Mouse (Mus musculus) MEL (cell line): Measurements from ENCODE around the gene Rbm33. TPM values are rescaled to one million over a fixed set of nuclear protein-coding genes. Genes with fewer than 3 reads are reported as not detected.

Experiments
- DNase-seq: peaks from one replicate; pipeline ENCODE4 v3.0.0; 2011; ENCODE audit warnings: low read depth, low spot score
- H3K27ac ChIP-seq: 2 replicates; pipeline ENCODE4 v1.5.1; 2012; ENCODE audit warnings: low read depth, mild to moderate bottlenecking, control low read depth, low read length, moderate library complexity; ENCODE audit not compliant: control insufficient read depth
- H3K27me3 ChIP-seq, 2 experiments: fragments of 150-350 bp in 1 of 2; sonication (generic) in 1 of 2; 2 replicates each; pipeline ENCODE4 v1.6.1; 2012; ENCODE audit warnings: low read length in 2 of 2, mild to moderate bottlenecking in 2 of 2, improper control_type of control experiment in 1 of 2, moderate library complexity in 1 of 2; ENCODE audit not compliant: insufficient read depth in 2 of 2, control insufficient read depth in 1 of 2
- H3K36me3 ChIP-seq, 2 experiments: 2 replicates each; pipeline ENCODE4 v1.6.1; 2012 to 2014; ENCODE audit warnings: low read length in 2 of 2, improper control_type of control experiment in 1 of 2, inconsistent platforms in 1 of 2, mild to moderate bottlenecking in 1 of 2; ENCODE audit not compliant: insufficient read depth in 2 of 2, control insufficient read depth in 1 of 2
- H3K4me1 ChIP-seq, 2 experiments: fragments of 150-350 bp in 1 of 2; sonication (generic) in 1 of 2; 2 replicates each; pipeline ENCODE4 v1.6.1; 2012; ENCODE audit warnings: low read length in 2 of 2, improper control_type of control experiment in 1 of 2, mild to moderate bottlenecking in 1 of 2; ENCODE audit not compliant: insufficient read depth in 2 of 2, control insufficient read depth in 1 of 2
- H3K4me3 ChIP-seq, 2 experiments: fragments of 150-350 bp in 1 of 2; sonication (generic) in 1 of 2; 2 replicates each; pipeline ENCODE4 v1.5.1; 2012; ENCODE audit warnings: low read depth in 2 of 2, low read length in 2 of 2, mild to moderate bottlenecking in 2 of 2, moderate library complexity in 2 of 2, control low read depth in 1 of 2, improper control_type of control experiment in 1 of 2; ENCODE audit not compliant: control insufficient read depth in 1 of 2, insufficient read depth in 1 of 2
- H3K79me2 ChIP-seq: 2 replicates; pipeline ENCODE4 v1.6.1; 2012; ENCODE audit warnings: mild to moderate bottlenecking, low read length, moderate library complexity; ENCODE audit not compliant: control insufficient read depth, poor library complexity, insufficient read depth
- H3K9ac ChIP-seq: 2 replicates; pipeline ENCODE4 v1.6.1; 2012; ENCODE audit warnings: low read depth, mild to moderate bottlenecking, control low read depth, low read length, moderate library complexity; ENCODE audit not compliant: control insufficient read depth, poor library complexity, severe bottlenecking
- H3K9me3 ChIP-seq: fragments of 150-350 bp; sonication (generic); replicated peaks from 2 replicates; pipeline ENCODE4 v1.6.1; 2012; ENCODE audit warnings: mild to moderate bottlenecking, low read length, improper control_type of control experiment, moderate library complexity; ENCODE audit not compliant: insufficient read depth
- BHLHE40 ChIP-seq: IDR thresholded peaks from 2 replicates; pipeline ENCODE4 v1.6.1; 2012; ENCODE audit warnings: low read depth, mild to moderate bottlenecking, inconsistent platforms, low read length, improper control_type of control experiment, borderline replicate concordance
- CHD2 ChIP-seq: IDR thresholded peaks from 2 replicates; pipeline ENCODE4 v1.6.1; 2011; ENCODE audit warnings: low read length, improper control_type of control experiment
- E2F4 ChIP-seq: IDR thresholded peaks from 2 replicates; pipeline ENCODE4 v1.6.1; 2011; ENCODE audit warnings: low read depth, low read length, improper control_type of control experiment, borderline replicate concordance
- MAX ChIP-seq: IDR thresholded peaks from 2 replicates; pipeline ENCODE4 v1.6.1; 2011; ENCODE audit warnings: low read length, improper control_type of control experiment
- MXI1 ChIP-seq: IDR thresholded peaks from 2 replicates; pipeline ENCODE4 v1.6.1; 2011; ENCODE audit warnings: mild to moderate bottlenecking, low read depth, low read length, improper control_type of control experiment
- NELFE ChIP-seq: IDR thresholded peaks from 2 replicates; pipeline ENCODE4 v1.6.1; 2011; ENCODE audit warnings: low read depth, low read length, improper control_type of control experiment
- POLR2A ChIP-seq, 2 experiments: IDR thresholded peaks; 2 replicates each; pipeline ENCODE4 v1.6.1; 2011 to 2012; ENCODE audit warnings: low read length in 2 of 2, mild to moderate bottlenecking in 2 of 2, control low read depth in 1 of 2, improper control_type of control experiment in 1 of 2, low read depth in 1 of 2, moderate library complexity in 1 of 2; ENCODE audit not compliant: control insufficient read depth in 1 of 2, insufficient read depth in 1 of 2, poor library complexity in 1 of 2
- TAL1 ChIP-seq: IDR thresholded peaks from 2 replicates; pipeline ENCODE4 v1.6.1; 2012; ENCODE audit warnings: mild to moderate bottlenecking, inconsistent platforms, low read length, moderate library complexity, mixed read lengths
- UBTF ChIP-seq: IDR thresholded peaks from 2 replicates; pipeline ENCODE4 v1.6.1; 2012; ENCODE audit warnings: low read depth, mild to moderate bottlenecking, inconsistent platforms, low read length, improper control_type of control experiment, moderate library complexity, borderline replicate concordance; ENCODE audit not compliant: insufficient read depth
- USF2 ChIP-seq, 2 experiments: IDR thresholded peaks; 2 replicates each; pipeline ENCODE4 v1.6.1; 2011 to 2012; ENCODE audit warnings: improper control_type of control experiment in 2 of 2, low read length in 2 of 2, borderline replicate concordance in 1 of 2, inconsistent platforms in 1 of 2, low read depth in 1 of 2, mild to moderate bottlenecking in 1 of 2; ENCODE audit not compliant: insufficient read depth in 1 of 2
- ZC3H11A ChIP-seq: IDR thresholded peaks from 2 replicates; pipeline ENCODE4 v1.6.1; 2012; ENCODE audit warnings: low read depth, mild to moderate bottlenecking, inconsistent platforms, low read length, improper control_type of control experiment
- ZKSCAN1 ChIP-seq: IDR thresholded peaks from 2 replicates; pipeline ENCODE4 v1.6.1; 2012; ENCODE audit warnings: low read depth, mild to moderate bottlenecking, inconsistent platforms, low read length, improper control_type of control experiment, moderate library complexity
- ZNF384 ChIP-seq: IDR thresholded peaks from 2 replicates; pipeline ENCODE4 v1.6.1; 2012; ENCODE audit warnings: low read depth, mild to moderate bottlenecking, inconsistent platforms, low read length, improper control_type of control experiment
- polyA plus RNA-seq, 2 experiments: library from polyadenylated mRNA; stranded (reverse) in 1 of 2; unstranded in 1 of 2; fragments of >175 nt in 1 of 2; fragments of >200 nt in 1 of 2; gene quantifications; 2 replicates each; pipeline versions ENCODE4 v1.2.1 to v1.2.4; 2012; ENCODE audit warnings: low replicate concordance in 2 of 2, low read depth in 1 of 2; ENCODE audit not compliant: insufficient read length in 2 of 2, insufficient read depth in 1 of 2, missing spikeins in 1 of 2
- total RNA-seq: library from RNA; depleted of rRNA; stranded (reverse); fragments of 300-350 nt; gene quantifications from 2 replicates; pipeline ENCODE4 v1.2.3, GENCODE M21; 2012

Rbm33 gene
- total and polyA plus RNA-seq, 3 experiments = 14.6 to 60.3 TPM; not detected in 1

- Histone ChIP-seq H3K9me3 (no peaks in the 10 kb centered on the region), H3K4me1 (no peaks in the 10 kb centered on the region), H3K9ac (no peak overlapping the region), H3K4me3 (no peak overlapping the region), H3K36me3 (no peaks in the 10 kb centered on the region), H3K79me2 (no peaks in the 10 kb centered on the region), H3K27me3 (no peaks in the 10 kb centered on the region), H3K27ac (no peak overlapping the region)
- DNase-seq = no peak
- TF ChIP-seq MAX (no peak), UBTF (no peak), POLR2A (IDR thresholded peaks at IDR 0.05; ENCODE audit: control insufficient read depth in 1 of 2, insufficient read depth in 1 of 2, low read depth in 1 of 2, low read length in 2 of 2, poor library complexity in 1 of 2) (no peak)
Observed at GRCm38 (mm10) chr5:28458821-28459240, 141.9 kb downstream of the Rbm33 start.

GRCm38 (mm10) chr5:28459456-28460225 is 142.7 kb downstream of the Rbm33 start:
- no peaks in the 10 kb centered on the region for H3K79me2 ChIP-seq
- H3K4me1 ChIP-seq = no peaks in the 10 kb centered on the region
- H3K27ac ChIP-seq = no peak overlapping the region
- no peak overlapping the region for H3K4me3 ChIP-seq
- TF ChIP-seq ZKSCAN1 = no peak
- no peak for TF ChIP-seq ZNF384
- no peak for TF ChIP-seq CHD2
- TF ChIP-seq E2F4 = no peak
- no peak for TF ChIP-seq TAL1
- TF ChIP-seq MAX = no peak
- TF ChIP-seq NELFE = no peak
- TF ChIP-seq MXI1 = no peak
- no peak for TF ChIP-seq BHLHE40
- no peak for TF ChIP-seq ZC3H11A
- TF ChIP-seq USF2 (IDR thresholded peaks at IDR 0.05; ENCODE audit: borderline replicate concordance in 1 of 2, insufficient read depth in 1 of 2, low read depth in 1 of 2, low read length in 2 of 2) = no peak
- H3K36me3 ChIP-seq = no peaks in the 10 kb centered on the region
- no peak for DNase-seq
- H3K9me3 ChIP-seq = no peaks in the 10 kb centered on the region
- no peaks in the 10 kb centered on the region for H3K27me3 ChIP-seq
- H3K9ac ChIP-seq = no peak overlapping the region
